Mouse (Mus musculus) CH12.LX (cell line): ENCODE results near the gene Slc16a9. TPM values are rescaled to one million over a fixed set of nuclear protein-coding genes. Genes with fewer than 3 reads are reported as not detected.

Experiments used
- DNase-seq: peaks from one replicate; pipeline ENCODE4 v3.0.0-alpha.2; 2013; ENCODE audit errors: extremely low read depth
- H3K27ac ChIP-seq: 2 replicates; pipeline ENCODE4 v1.5.1; 2012; ENCODE audit warnings: low read depth, mild to moderate bottlenecking, control low read depth, moderate library complexity; ENCODE audit not compliant: insufficient read depth
- H3K27me3 ChIP-seq: replicated peaks from 2 replicates; pipeline ENCODE3; 2012; ENCODE audit warnings: inconsistent platforms
- H3K36me3 ChIP-seq, 2 experiments: replicated peaks in 1 of 2; 2 replicates each; pipeline versions ENCODE3 to v1.6.1; 2012; ENCODE audit warnings: inconsistent platforms in 1 of 2, low read length in 1 of 2, mild to moderate bottlenecking in 1 of 2, mixed read lengths in 1 of 2, moderate library complexity in 1 of 2; ENCODE audit not compliant: control insufficient read depth in 1 of 2, insufficient read depth in 1 of 2
- H3K4me1 ChIP-seq, 2 experiments: 2 replicates each; pipeline ENCODE4 v1.6.1; 2012; ENCODE audit warnings: inconsistent platforms in 1 of 2, moderate library complexity in 1 of 2; ENCODE audit not compliant: insufficient read depth in 2 of 2, control insufficient read depth in 1 of 2
- H3K4me2 ChIP-seq: 2 replicates; pipeline ENCODE4 v1.6.1; 2012; ENCODE audit warnings: low read depth, mild to moderate bottlenecking, control low read depth; ENCODE audit not compliant: poor library complexity, insufficient read depth, severe bottlenecking
- H3K4me3 ChIP-seq, 3 experiments: fragments of 150-350 bp in 1 of 3; sonication (generic) in 1 of 3; replicated peaks in 1 of 3; 2 replicates each; pipeline versions ENCODE3 to v1.5.1; 2011 to 2012; ENCODE audit warnings: low read depth in 2 of 3, low read length in 2 of 3, mild to moderate bottlenecking in 2 of 3, moderate library complexity in 2 of 3, control low read depth in 1 of 3, improper control_type of control experiment in 1 of 3, inconsistent platforms in 1 of 3, mixed read lengths in 1 of 3; ENCODE audit not compliant: poor library complexity in 1 of 3
- H3K79me2 ChIP-seq: replicated peaks from 2 replicates; pipeline ENCODE4 v1.6.1; 2012; ENCODE audit warnings: mild to moderate bottlenecking, moderate library complexity; ENCODE audit not compliant: control insufficient read depth, poor library complexity, insufficient read depth, severe bottlenecking; ENCODE audit errors: extremely low read depth
- H3K9ac ChIP-seq: 2 replicates; pipeline ENCODE4 v1.6.1; 2012; ENCODE audit warnings: low read depth, mild to moderate bottlenecking, control low read depth, moderate library complexity; ENCODE audit not compliant: insufficient read depth
- H3K9me3 ChIP-seq: replicated peaks from 2 replicates; pipeline ENCODE3; 2012; ENCODE audit warnings: low read length, inconsistent platforms, mixed read lengths
- BHLHE40 ChIP-seq: IDR thresholded peaks from 2 replicates; pipeline ENCODE4 v1.6.1; 2011; ENCODE audit warnings: mild to moderate bottlenecking, low read depth, low read length, improper control_type of control experiment
- CTCF ChIP-seq, 2 experiments: IDR thresholded peaks in 1 of 2; conservative IDR thresholded peaks in 1 of 2; 2 replicates each; pipeline ENCODE4 v1.5.1; 2011 to 2012; ENCODE audit warnings: low read depth in 2 of 2, low read length in 2 of 2, improper control_type of control experiment in 1 of 2, inconsistent platforms in 1 of 2, mild to moderate bottlenecking in 1 of 2, moderate library complexity in 1 of 2
- ETS1 ChIP-seq: conservative IDR thresholded peaks from 2 replicates; pipeline ENCODE4 v1.6.1; 2012; ENCODE audit warnings: low read depth, mild to moderate bottlenecking, inconsistent platforms, low read length, improper control_type of control experiment, moderate library complexity
- HCFC1 ChIP-seq: IDR thresholded peaks from 2 replicates; pipeline ENCODE4 v1.6.1; 2012; ENCODE audit warnings: low read depth, mild to moderate bottlenecking, inconsistent platforms, low read length, improper control_type of control experiment
- IRF4 ChIP-seq: IDR thresholded peaks from 2 replicates; pipeline ENCODE4 v1.6.1; 2014; ENCODE audit warnings: low read depth, mild to moderate bottlenecking, inconsistent platforms, low read length, improper control_type of control experiment
- JUN ChIP-seq: IDR thresholded peaks from 2 replicates; pipeline ENCODE4 v1.6.1; 2011; ENCODE audit warnings: low read depth, mild to moderate bottlenecking, low read length, improper control_type of control experiment, moderate library complexity; ENCODE audit not compliant: insufficient read depth
- MAFK ChIP-seq: IDR thresholded peaks from 2 replicates; pipeline ENCODE4 v1.6.1; 2011; ENCODE audit warnings: low read length, improper control_type of control experiment; ENCODE audit not compliant: insufficient replicate concordance
- MAZ ChIP-seq: IDR thresholded peaks from 2 replicates; pipeline ENCODE4 v1.6.1; 2012; ENCODE audit warnings: low read depth, mild to moderate bottlenecking, inconsistent platforms, low read length, improper control_type of control experiment, moderate library complexity
- MYC ChIP-seq: IDR thresholded peaks from 2 replicates; pipeline ENCODE4 v1.6.1; 2011; ENCODE audit warnings: low read depth, mild to moderate bottlenecking, improper control_type of control experiment, low read length
- NELFE ChIP-seq: IDR thresholded peaks from 2 replicates; pipeline ENCODE4 v1.6.1; 2011; ENCODE audit warnings: low read depth, low read length, improper control_type of control experiment
- NRF1 ChIP-seq: IDR thresholded peaks from 2 replicates; pipeline ENCODE4 v1.6.1; 2014; ENCODE audit warnings: low read depth, mild to moderate bottlenecking, inconsistent platforms, low read length, improper control_type of control experiment, moderate library complexity
- PAX5 ChIP-seq: IDR thresholded peaks from 2 replicates; pipeline ENCODE4 v1.6.1; 2012; ENCODE audit warnings: low read length, inconsistent platforms, mixed read lengths
- POLR2A ChIP-seq: IDR thresholded peaks from 2 replicates; pipeline ENCODE4 v1.6.1; 2011; ENCODE audit warnings: low read depth, mild to moderate bottlenecking, improper control_type of control experiment, low read length
- RCOR1 ChIP-seq: conservative IDR thresholded peaks from 2 replicates; pipeline ENCODE4 v1.6.1; 2012; ENCODE audit warnings: low read depth, mild to moderate bottlenecking, inconsistent platforms, low read length, improper control_type of control experiment
- SIN3A ChIP-seq: IDR thresholded peaks from 2 replicates; pipeline ENCODE4 v1.6.1; 2012; ENCODE audit warnings: low read length, improper control_type of control experiment, inconsistent platforms
- SMC3 ChIP-seq: IDR thresholded peaks from 2 replicates; pipeline ENCODE4 v1.6.1; 2011; ENCODE audit warnings: low read depth, low read length, improper control_type of control experiment
- TBP ChIP-seq: conservative IDR thresholded peaks from 2 replicates; pipeline ENCODE4 v1.6.1; 2011; ENCODE audit warnings: low read depth, low read length, improper control_type of control experiment
- TCF12 ChIP-seq: IDR thresholded peaks from 2 replicates; pipeline ENCODE4 v1.6.1; 2014; ENCODE audit warnings: low read depth, mild to moderate bottlenecking, inconsistent platforms, low read length, improper control_type of control experiment
- UBTF ChIP-seq: IDR thresholded peaks from 2 replicates; pipeline ENCODE4 v1.6.1; 2012; ENCODE audit warnings: low read depth, mild to moderate bottlenecking, inconsistent platforms, low read length, improper control_type of control experiment, moderate library complexity
- USF1 ChIP-seq: IDR thresholded peaks from 2 replicates; pipeline ENCODE4 v1.6.1; 2014; ENCODE audit warnings: low read depth, mild to moderate bottlenecking, inconsistent platforms, low read length, improper control_type of control experiment
- USF2 ChIP-seq: conservative IDR thresholded peaks from 2 replicates; pipeline ENCODE4 v1.6.1; 2011; ENCODE audit warnings: low read depth, low read length, improper control_type of control experiment
- ZMIZ1 ChIP-seq: IDR thresholded peaks from 2 replicates; pipeline ENCODE4 v1.6.1; 2012; ENCODE audit warnings: low read depth, mild to moderate bottlenecking, inconsistent platforms, low read length, improper control_type of control experiment
- dilution Hi-C: fragments of 300-500 bp; cut with MboI; formaldehyde crosslinking; loops from 2 replicates; pipeline ENCODE4 v1.14.3; 2020; ENCODE audit warnings: low sequenced_read_pairs; ENCODE audit not compliant: extremely low pct_unique_long_range_greater_than_20kb, extremely low pct_ligation_motif_present
- in situ Hi-C: fragments of 300-500 bp; cut with MboI; formaldehyde crosslinking; loops from 3 replicates; pipeline ENCODE4 v1.14.3; 2019; ENCODE audit warnings: low sequenced_read_pairs, low pct_ligation_motif_present, low pct_unique_long_range_greater_than_20kb, mixed read lengths
- polyA plus RNA-seq: library from polyadenylated mRNA; unstranded; fragments of >175 nt; gene quantifications from 2 replicates; pipeline ENCODE4 v1.2.1, GENCODE M21; 2012; ENCODE audit warnings: low read depth; ENCODE audit not compliant: insufficient read length
- total RNA-seq, 2 experiments: library from RNA; depleted of rRNA; stranded (reverse); fragments of 300-350 nt in 1 of 2; fragments of >200 nt in 1 of 2; gene quantifications; 2 replicates each; pipeline ENCODE4 v1.2.3; 2012 to 2014

Gene Slc16a9
- total and polyA plus RNA-seq, 3 experiments = not detected

GRCm38 (mm10) chr10:70318630-70319029 is 73.7 kb downstream of the Slc16a9 start (continued):
- TF ChIP-seq CTCF (conservative IDR thresholded peaks at IDR 0.05 in 1 of 2, IDR thresholded peaks at IDR 0.05 in 1 of 2; ENCODE audit: low read depth in 2 of 2, low read length in 2 of 2) = peak; percentile 83 to 89
- TF ChIP-seq ZMIZ1 = no peak
- no peak for TF ChIP-seq USF2
- TF ChIP-seq USF1 = no peak
- TF ChIP-seq UBTF = no peak
- TF ChIP-seq BHLHE40 = no peak
- TF ChIP-seq RCOR1 = no peak
- no peak for TF ChIP-seq NRF1
- peak; percentile 73 for TF ChIP-seq SMC3
- no peak for TF ChIP-seq POLR2A
- no peak for TF ChIP-seq NELFE
- no peak for TF ChIP-seq TBP
- peak; percentile 40; the same call in 1 of the 2 replicates for TF ChIP-seq IRF4

GRCm38 (mm10) chr10:70325518-70325917 is 80.6 kb downstream of the Slc16a9 start:
- no peak overlapping the region for H3K27ac ChIP-seq
- no peaks in the 10 kb centered on the region; a peak in 1 of 4 replicates for H3K4me1 ChIP-seq
- dilution Hi-C loops (no loop called here), in situ Hi-C loops (no loop called here)
- no peak overlapping the region for H3K9ac ChIP-seq
- H3K79me2 ChIP-seq = no peaks in the 10 kb centered on the region
- no peak for TF ChIP-seq MAFK
- no peak overlapping the region for H3K4me2 ChIP-seq
- no peaks in the 10 kb centered on the region for H3K27me3 ChIP-seq
- peaks cover 9% of the 10 kb centered on the region for H3K9me3 ChIP-seq
- no peaks in the 10 kb centered on the region for H3K36me3 ChIP-seq
- DNase-seq = no peak
- no peak overlapping the region for H3K4me3 ChIP-seq

GRCm38 (mm10) chr10:70327331-70327730 is 82.4 kb downstream of the Slc16a9 start:
- Histone ChIP-seq H3K4me1 (no peaks in the 10 kb centered on the region; a peak in 1 of 4 replicates), H3K79me2 (no peaks in the 10 kb centered on the region), H3K4me2 (no peak overlapping the region), H3K4me3 (no peak overlapping the region), H3K27me3 (no peaks in the 10 kb centered on the region), H3K27ac (no peak overlapping the region), H3K9ac (no peak overlapping the region)
- no peak for DNase-seq
- TF ChIP-seq NELFE (no peak), SIN3A (no peak), POLR2A (no peak), MAFK (no peak), MYC (no peak), TCF12 (no peak), ETS1 (no peak), PAX5 (no peak), MAZ (no peak), JUN (no peak), HCFC1 (no peak)
- TF ChIP-seq, all 38 proteins: peak for 0
- peaks cover 11% of the 10 kb centered on the region for H3K9me3 ChIP-seq
- dilution Hi-C loops (no loop called here), in situ Hi-C loops (no loop called here)
- no peaks in the 10 kb centered on the region for H3K36me3 ChIP-seq
